Mouse (Mus musculus): ENCODE results near the gene Grb10.

GRCm38 (mm10) chr11:11930527-11930926, 108.0 kb downstream of the Grb10 start:
- TF ChIP-seq CTCF (IDR thresholded peaks at IDR 0.05; ENCODE audit: low read depth, low read length) = no peak
- TF ChIP-seq POLR2AphosphoS5 (IDR thresholded peaks at IDR 0.05; ENCODE audit: insufficient replicate concordance, low read depth, low read length) = no peak
